In the genomic region with DNA sequence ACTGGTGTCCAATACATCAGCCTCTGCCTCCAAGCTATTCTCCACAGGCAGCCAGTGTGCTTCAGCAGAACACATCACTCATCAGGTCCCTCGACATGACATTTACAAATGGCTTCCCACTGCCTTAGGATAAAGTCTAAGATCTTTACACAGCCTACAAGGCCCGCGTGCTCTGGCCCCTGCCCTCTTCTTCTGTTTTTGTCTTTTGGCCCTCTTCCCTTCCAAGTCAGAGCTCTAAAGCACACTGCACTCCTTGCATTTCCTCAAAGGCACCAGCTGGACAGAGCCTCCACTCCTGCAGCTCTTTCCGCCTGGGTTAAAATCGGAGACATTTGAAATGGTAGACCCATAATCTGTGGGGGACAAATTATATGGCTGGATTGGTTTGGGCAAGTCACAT, we compare ENCODE assay signal across 6 mouse cellular contexts.
"Had no signal": no experiment of that assay in that cellular context is flagged by ENCODE, and none has a peak within 500 bp of the region (broad histone marks: within the 10 kb centered on the region; RNA-seq: fewer than 3 reads in every experiment).

No protein-coding gene starts in this region.

- DNase-seq: kidney, postnatal 14 days; lung, postnatal 14 days; right cerebral cortex, postnatal 4 days; spleen, adult 18-20 months; thymus, adult 18-20 months; thymus, postnatal 14 days had no signal
